Mouse (Mus musculus) MEL (cell line): ENCODE results near the gene Ell.
A peak's percentile ranks its signal among the peaks of the same experiment; 100 is the strongest.

Source experiments
- CTCF ChIP-seq, 3 experiments: IDR thresholded peaks in 2 of 3; conservative IDR thresholded peaks in 1 of 3; 2 replicates each; pipeline ENCODE4 v1.5.1; 2011 to 2012; ENCODE audit warnings: low read length in 3 of 3, low read depth in 2 of 3, mild to moderate bottlenecking in 2 of 3, improper control_type of control experiment in 1 of 3, inconsistent platforms in 1 of 3, mixed read lengths in 1 of 3, moderate library complexity in 1 of 3; ENCODE audit not compliant: control insufficient read depth in 1 of 3, insufficient read depth in 1 of 3, poor library complexity in 1 of 3, severe bottlenecking in 1 of 3
- MAX ChIP-seq: IDR thresholded peaks from 2 replicates; pipeline ENCODE4 v1.6.1; 2011; ENCODE audit warnings: low read length, improper control_type of control experiment
- POLR2A ChIP-seq, 2 experiments: IDR thresholded peaks; 2 replicates each; pipeline ENCODE4 v1.6.1; 2011 to 2012; ENCODE audit warnings: low read length in 2 of 2, mild to moderate bottlenecking in 2 of 2, control low read depth in 1 of 2, improper control_type of control experiment in 1 of 2, low read depth in 1 of 2, moderate library complexity in 1 of 2; ENCODE audit not compliant: control insufficient read depth in 1 of 2, insufficient read depth in 1 of 2, poor library complexity in 1 of 2
- POLR2AphosphoS2 ChIP-seq: IDR thresholded peaks from 2 replicates; pipeline ENCODE4 v1.6.1; 2011; ENCODE audit warnings: low read length, improper control_type of control experiment
- SIN3A ChIP-seq: IDR thresholded peaks from 2 replicates; pipeline ENCODE4 v1.6.1; 2012; ENCODE audit warnings: low read length, improper control_type of control experiment, inconsistent platforms
- ZNF384 ChIP-seq: IDR thresholded peaks from 2 replicates; pipeline ENCODE4 v1.6.1; 2012; ENCODE audit warnings: low read depth, mild to moderate bottlenecking, inconsistent platforms, low read length, improper control_type of control experiment

DNA sequence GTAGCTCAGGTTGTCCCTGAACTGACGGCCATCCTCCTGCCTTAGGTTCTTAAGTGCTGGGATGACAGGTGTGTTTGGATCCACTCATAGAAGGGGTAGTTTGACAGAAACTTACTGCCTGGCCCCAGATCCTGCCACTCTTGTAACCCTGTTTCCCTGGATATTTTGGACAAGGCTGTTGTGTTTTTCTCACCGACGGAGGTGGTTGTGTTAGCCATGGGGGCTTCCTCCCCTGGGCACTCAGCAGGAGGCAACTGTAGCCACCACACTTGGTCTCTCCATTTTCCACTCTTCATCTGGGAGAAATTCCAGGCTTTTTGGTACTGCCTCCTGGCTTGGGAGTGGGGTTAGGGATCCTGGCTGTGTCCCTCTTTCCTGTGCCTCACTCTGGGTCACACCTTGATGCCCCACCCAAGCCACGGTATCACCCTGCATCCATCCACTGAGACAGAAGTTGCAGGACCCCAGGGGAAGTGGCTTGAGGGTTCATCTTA, 803 bp downstream of the Ell start:
- no peak for TF ChIP-seq CTCF (IDR thresholded peaks at IDR 0.05 in 2 of 3, conservative IDR thresholded peaks at IDR 0.05 in 1 of 3; ENCODE audit: control insufficient read depth in 1 of 3, insufficient read depth in 1 of 3, low read depth in 2 of 3, low read length in 3 of 3, poor library complexity in 1 of 3, severe bottlenecking in 1 of 3)
- peak; percentile 11; the same call in 1 of the 2 replicates for TF ChIP-seq SIN3A
- TF ChIP-seq MAX = no peak
- TF ChIP-seq POLR2A (IDR thresholded peaks at IDR 0.05; ENCODE audit: control insufficient read depth in 1 of 2, insufficient read depth in 1 of 2, low read depth in 1 of 2, low read length in 2 of 2, poor library complexity in 1 of 2) = no peak
- TF ChIP-seq POLR2AphosphoS2 = no peak
- no peak for TF ChIP-seq ZNF384
